Mouse (Mus musculus) inflammation-experienced regulatory T-cells, adult 6 months (primary cell): ENCODE data around the gene Vmn2r110. TPM values are rescaled to one million over a fixed set of nuclear protein-coding genes. Genes with fewer than 3 reads are reported as not detected.

Experiments
- ATAC-seq: one replicate; pipeline ENCODE4 v1.8.0; 2017
- polyA plus RNA-seq, 3 experiments: library from polyadenylated mRNA; unstranded; fragments of 100-300 nt; shearing (Covaris generic); gene quantifications; one replicate each; pipeline ENCODE4 v1.2.1; 2017

Vmn2r110 gene
- not detected for polyA plus RNA-seq

GRCm38 (mm10) chr17:20596323-20596722 is at the start of gene Vmn2r110:
Gene Vmn2r110 (minus strand): TSS chr17:20596423.
- ATAC-seq, result no peak

DNA sequence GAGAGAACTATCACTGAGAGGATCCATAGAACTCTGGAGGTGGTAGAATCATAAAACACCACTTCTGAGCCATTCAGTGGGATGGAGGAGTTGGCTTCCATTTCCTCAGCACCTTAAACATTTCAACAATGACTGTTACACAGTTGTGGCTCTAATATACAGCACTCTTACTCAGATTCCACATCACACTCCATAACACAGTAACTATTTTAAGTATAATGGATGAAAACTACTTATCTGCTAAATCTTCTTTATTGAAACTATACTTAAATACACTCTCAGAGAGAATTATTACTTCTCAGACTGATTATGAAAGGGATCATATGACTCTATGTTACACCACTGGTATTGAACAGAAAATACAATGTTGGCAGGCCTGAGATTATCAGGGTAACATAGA is 28.6 kb upstream of the Vmn2r110 start, which contains the start of gene Fpr-rs3:
Fpr-rs3 (minus strand) TSS at position 101 of the 400 bp plus-strand sequence.
- ATAC-seq, result no peak

GRCm38 (mm10) chr17:20564656-20565055 is 31.6 kb downstream of the Vmn2r110 start, which contains the start of gene Vmn2r109:
Gene Vmn2r109 (minus strand): TSS chr17:20564756.
- no peak for ATAC-seq

Other genes with a start within 250 kb of the Vmn2r110 start
- not detected for gene Vmn1r224, start 182.3 kb downstream of the Vmn2r110 start, polyA plus RNA-seq
- not detected for gene Vmn2r108, start 115.1 kb downstream of the Vmn2r110 start, polyA plus RNA-seq
- gene Vmn1r225, start 98.3 kb downstream of the Vmn2r110 start, polyA plus RNA-seq, result not detected
- not detected for gene Vmn2r109, start 31.7 kb downstream of the Vmn2r110 start, polyA plus RNA-seq
- not detected for gene Fpr-rs3, start 28.5 kb upstream of the Vmn2r110 start, polyA plus RNA-seq
- not detected for gene Vmn1r226, start 86.4 kb upstream of the Vmn2r110 start, polyA plus RNA-seq
- not detected for gene Vmn1r227, start 133.4 kb upstream of the Vmn2r110 start, polyA plus RNA-seq
- gene Vmn1r228, start 189.7 kb upstream of the Vmn2r110 start, polyA plus RNA-seq, result not detected
- under 1 TPM in 2 of 3 experiments, not detected in 1; 0.04 TPM for gene Vmn1r229, start 215.1 kb upstream of the Vmn2r110 start, polyA plus RNA-seq
- gene Vmn1r230, start 244.0 kb upstream of the Vmn2r110 start, polyA plus RNA-seq, result not detected